Mouse (Mus musculus) kidney, adult 18-20 months (tissue): ENCODE results near the gene Ghrh.

Source experiments
- DNase-seq: peaks from one replicate; pipeline ENCODE4 v3.0.0; 2021

The Ghrh gene

DNA sequence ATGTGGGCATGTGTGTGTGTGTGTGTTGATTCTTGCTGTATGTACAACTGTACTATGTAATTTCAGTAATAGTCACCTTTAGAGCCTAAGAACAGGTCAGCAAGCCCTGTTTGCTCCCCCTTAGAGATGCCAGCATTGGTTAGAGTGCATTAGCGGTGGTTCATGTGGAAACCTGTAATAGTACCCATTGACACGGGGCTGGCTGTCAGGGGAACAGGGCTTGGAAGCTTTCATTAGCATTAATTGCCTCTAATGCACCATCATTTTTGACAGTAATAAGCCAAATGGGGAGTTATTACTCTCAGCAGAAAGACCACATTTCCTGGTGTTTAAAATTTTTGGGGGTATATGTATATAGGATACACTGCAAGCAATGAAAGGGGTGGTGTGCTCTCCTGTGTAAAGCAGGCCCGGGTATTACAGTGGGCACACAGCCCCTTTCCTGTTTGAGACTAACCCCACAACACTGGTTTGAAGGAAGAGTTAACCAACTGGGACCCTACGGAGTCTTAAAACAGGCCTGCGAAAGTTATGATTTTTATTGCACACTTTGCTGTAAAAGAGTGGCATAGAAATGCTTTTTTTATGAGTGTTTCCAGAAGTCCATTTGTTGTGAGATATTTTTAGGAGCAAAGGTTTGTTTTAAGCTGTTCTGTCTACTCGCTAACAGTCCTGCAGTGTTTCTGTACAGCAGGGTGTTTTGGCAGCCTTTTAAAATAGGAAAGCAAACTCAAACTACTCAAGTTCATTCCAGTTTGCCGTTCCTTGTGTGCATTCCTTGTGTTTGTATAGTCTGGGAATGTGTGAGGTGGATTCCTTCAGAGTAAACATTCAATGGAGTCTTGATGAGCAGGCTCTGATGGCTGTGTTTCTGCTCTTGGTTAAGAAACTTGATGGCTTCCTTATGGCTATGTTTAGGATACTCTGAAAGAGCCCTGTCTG lies 40.9 kb downstream of the Ghrh start:
- DNase-seq = no peak

GRCm38 (mm10) chr2:157303096-157303495 lies 44.2 kb downstream of the Ghrh start:
- no peak for DNase-seq

DNA sequence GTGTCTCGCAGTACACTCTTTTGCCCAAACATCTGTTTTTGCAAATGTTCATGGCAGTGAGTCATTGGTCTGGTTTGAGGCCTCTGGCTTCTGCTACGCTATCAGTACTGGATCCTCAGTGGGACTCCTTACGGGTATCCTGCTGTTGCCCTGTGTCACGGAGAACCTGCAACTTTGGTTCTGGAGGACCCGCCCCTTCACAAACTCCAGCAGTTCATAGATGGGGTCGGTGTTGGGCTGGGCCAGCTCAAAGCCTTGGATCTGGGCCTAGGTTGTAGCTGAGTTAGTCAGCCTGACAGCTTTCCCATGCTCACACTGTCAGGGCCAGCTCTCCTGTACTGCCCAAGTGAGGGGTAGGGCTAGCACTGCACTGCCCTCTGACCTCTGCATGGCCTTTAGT lies 47.3 kb downstream of the Ghrh start:
- DNase-seq = no peak

DNA sequence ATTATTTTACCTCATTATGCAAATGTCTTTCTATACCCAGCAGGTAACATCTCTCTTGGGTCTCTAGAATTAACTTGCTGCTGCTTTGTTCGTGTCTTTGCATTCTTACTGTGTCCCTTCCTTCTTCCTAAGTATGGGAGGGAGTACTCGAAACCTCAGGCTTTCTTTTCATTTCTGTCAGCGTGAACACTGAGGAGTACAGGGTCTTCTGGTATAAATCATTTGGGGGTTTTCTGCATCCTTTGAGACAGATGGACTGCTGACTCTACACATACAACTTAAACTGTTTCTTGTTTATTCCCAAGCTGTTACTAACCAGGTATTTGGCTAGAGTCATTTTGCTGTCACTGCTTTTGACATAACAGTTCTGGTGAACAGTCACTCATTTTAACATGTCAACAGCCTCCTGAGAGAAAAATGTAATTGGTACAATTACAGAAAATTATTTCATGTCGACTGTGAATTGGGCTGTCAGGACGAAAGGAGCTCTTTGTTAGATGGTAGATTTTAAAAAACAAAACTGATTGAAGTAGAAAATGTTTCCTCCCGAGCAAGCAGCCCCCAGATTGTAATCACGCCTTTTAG lies 51.1 kb downstream of the Ghrh start:
- no peak for DNase-seq

DNA sequence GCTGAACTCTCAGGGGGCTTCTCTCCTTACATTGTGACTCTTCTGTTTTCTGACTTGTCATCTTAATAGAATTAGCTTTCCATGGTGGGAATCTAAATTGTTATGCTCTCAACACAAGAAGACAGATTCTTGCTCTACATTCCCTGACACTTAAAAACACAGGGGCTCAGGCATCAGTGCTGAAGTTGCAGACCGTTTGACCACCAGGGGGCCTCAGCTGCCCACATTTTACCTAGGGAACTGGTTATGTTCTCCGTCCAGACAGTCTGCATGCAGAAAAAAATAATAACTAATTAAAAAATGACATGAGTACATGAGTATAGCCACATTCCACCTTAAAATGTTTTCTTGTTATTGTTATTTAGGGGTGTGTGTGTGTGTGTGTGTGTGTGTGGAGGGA lies 55.2 kb downstream of the Ghrh start:
- peak; percentile 72 for DNase-seq

DNA sequence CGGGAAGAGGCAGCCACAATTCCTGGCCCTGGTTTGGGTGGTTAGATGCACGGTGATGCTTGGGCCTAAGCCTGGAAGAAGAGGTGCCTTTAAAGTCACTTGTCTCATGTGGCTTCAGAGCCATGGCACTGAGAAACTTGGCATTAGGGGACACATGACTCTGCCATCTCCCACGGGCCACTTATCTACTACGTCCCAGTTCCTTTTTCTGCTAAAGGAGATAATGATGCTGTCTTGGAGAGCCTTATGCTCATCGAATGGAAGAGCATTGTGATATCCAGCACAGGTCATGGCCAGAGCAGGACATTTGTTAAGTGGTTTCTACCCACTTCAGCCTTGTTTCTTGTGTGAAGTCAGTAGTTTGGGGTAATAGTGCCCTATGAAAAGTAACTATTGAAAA lies 58.3 kb downstream of the Ghrh start:
- no peak for DNase-seq

DNA sequence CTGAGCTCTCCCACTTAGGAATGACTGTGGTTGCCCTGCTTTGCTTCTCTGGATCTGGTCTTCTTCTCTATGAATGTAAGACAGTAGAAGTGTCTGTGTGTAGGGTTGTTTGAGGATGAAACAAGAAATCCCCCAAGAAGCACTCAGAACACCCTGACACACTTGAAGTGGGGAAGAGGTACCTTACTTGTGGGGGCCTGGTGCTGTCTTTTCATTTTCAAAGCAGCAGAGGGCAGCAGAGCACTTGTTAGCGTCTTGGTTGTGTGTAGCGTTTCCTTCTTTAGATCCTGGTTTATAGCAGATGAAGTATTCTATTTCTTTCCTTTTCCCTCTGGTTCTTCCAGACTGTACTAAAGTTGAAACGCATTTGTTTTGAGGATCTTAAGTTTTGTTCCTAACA lies 59.8 kb downstream of the Ghrh start:
- DNase-seq = peak; percentile 38

DNA sequence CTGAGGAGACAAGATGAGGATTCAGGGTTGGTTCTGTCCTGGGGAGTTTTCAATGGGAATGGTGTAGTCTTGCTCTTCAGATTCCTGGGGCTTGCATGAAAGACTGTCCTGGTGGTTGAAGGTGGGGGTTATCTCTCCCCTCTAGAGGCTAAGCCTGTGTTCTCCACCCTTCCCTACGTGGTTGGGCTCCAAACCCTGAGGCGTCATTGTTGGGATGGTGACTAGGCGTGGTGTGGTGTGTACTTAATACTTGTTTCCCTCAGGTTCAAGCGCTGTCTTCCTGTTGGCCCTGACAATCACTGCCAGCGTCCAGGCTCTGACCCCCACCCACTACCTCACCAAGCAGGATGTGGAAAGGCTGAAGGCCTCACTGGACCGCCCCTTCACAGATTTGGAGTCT lies 64.0 kb downstream of the Ghrh start:
- no peak for DNase-seq
